Mouse (Mus musculus): ENCODE results near the gene Zfp451. TPM values are rescaled to one million over a fixed set of nuclear protein-coding genes. Genes with fewer than 3 reads are reported as not detected.
"Not testable (repeated sequence)": the region's sequence is repeated elsewhere in the genome, so short reads cannot be mapped to it uniquely, and the experiment has no call there.

Zfp451 gene
- total RNA-seq, 2 experiments from 2014 or later = 10.9 to 12.1 TPM

DNA sequence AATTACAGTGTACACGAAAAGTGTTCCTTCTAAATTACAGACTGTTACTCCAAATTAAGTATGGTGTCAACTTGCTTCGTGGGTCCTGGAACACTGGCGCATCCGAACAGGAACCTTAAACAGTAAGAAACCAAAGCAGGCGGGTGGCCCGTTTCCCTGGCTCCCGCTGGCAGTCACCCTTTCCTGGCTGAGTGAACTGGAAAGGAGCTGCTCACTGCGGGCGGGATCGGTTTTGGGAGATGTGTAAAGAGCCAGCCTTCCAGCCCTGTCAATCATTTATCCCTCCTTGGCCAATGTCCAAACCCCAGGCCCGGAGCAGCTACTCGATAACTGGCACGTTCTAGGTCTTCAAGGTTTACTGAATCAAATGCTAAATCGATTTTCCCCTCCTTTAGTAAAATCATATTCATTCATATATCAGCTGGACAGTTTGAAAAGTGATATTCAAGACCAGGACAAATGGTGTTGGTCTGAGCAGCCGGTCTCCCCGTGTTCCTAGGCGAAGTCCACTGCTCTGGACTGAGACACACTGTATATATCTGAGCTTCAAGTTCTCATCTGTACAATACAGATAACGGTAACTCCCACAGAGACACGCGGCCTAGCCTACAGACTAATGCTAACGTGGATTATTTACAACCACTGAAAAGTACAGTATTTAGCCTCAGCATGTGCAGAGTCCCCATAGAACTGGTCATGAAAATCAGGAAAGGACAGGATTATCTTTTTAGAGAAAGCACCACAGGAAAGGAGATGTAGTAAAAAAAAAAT is 59.2 kb downstream of the Zfp451 start:
- intact Hi-C loops (cut with DNase I) = no loop called here
- peak overlapping the region; percentile 24; the same call in 1 of the 2 replicates for H3K27ac ChIP-seq

GRCm38 (mm10) chr1:33754089-33754488 is 60.3 kb downstream of the Zfp451 start:
- no peak overlapping the region for H3K4me3 ChIP-seq
- no peak for TF ChIP-seq CTCF (IDR thresholded peaks at IDR 0.05)
- intact Hi-C loops (cut with DNase I) = no loop called here
- no peak for DNase-seq
- H3K27ac ChIP-seq = no peak overlapping the region

More for the DNA sequence above, 59.2 kb downstream of the Zfp451 start:
- no peak for TF ChIP-seq CTCF (IDR thresholded peaks at IDR 0.05)
- H3K4me3 ChIP-seq = no peak overlapping the region
- DNase-seq = peak; percentile 66

DNA sequence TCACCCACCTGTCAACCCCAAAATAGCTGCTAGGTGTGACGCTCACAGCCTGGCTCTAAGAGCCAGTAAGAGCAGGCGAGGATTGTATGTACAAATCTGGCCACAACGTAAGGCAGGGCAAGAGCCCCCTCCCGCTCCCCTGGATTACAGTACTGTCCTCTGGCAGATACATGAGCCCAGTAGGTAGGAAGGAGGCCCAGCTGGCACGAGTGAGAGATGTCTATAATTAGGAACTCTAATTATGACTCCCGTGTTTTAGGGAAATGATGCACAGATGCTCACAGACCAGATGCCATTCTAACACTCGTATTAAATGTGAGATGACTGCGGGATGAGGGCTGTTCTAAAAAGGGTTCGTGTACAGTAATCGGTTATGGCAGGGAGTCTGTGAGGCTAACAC is 63.1 kb downstream of the Zfp451 start:
- DNase-seq = peak; percentile 52
- intact Hi-C loops (cut with DNase I) = no loop called here
- Histone ChIP-seq H3K4me3 (no peak overlapping the region), H3K27ac (no peak overlapping the region)
- TF ChIP-seq CTCF (IDR thresholded peaks at IDR 0.05) = no peak

DNA sequence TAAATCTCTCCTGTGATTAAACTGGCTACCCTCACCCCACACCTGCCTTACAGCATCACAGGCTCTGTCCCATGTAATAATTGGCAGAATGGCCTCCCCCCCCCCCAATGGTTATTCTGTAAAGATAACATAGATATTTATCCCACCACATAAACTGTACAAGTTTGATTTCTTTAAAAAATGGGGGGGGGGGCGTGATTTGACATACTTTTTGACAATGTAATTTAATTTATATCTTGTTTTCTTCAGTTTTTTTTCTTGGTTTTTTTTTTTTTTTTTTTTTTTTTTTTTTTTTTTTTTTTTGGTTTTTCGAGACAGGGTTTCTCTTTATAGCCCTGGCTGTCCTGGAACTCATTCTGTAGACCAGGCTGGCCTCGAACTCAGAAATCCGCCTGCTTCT is 64.7 kb downstream of the Zfp451 start:
- intact Hi-C loops (cut with DNase I); H3K4me3 ChIP-seq; DNase-seq: not testable (repeated sequence)

DNA sequence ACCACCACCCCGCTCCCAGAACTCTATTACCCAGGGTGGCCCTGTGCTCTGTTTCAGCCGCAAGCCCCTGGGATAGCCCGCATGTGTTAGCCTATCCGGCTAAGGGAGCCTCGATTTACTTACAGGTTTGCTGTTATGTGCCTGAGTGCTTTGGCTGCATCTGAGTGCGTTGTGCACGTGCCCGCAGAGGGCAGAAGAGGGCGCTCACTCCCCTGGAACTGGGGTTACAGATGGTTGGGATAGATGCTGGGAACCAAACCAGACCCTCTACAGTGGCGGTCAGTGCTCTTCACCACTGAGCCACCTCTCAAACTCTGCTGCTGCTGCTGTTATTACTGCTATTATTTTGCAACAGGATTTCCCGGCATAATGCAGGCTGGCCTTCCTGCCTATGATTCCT is 65.3 kb downstream of the Zfp451 start:
- DNase-seq = no peak
- intact Hi-C loops (cut with DNase I) = no loop called here
- H3K27ac ChIP-seq = no peak overlapping the region
- TF ChIP-seq CTCF (IDR thresholded peaks at IDR 0.05) = no peak
- H3K4me3 ChIP-seq = no peak overlapping the region

More for the DNA sequence above, 64.7 kb downstream of the Zfp451 start:
- H3K27ac ChIP-seq = not testable (repeated sequence)

- intact Hi-C loops (cut with DNase I) = no loop called here
- no peak overlapping the region for H3K4me3 ChIP-seq
- TF ChIP-seq CTCF (IDR thresholded peaks at IDR 0.05) = no peak
- H3K27ac ChIP-seq = no peak overlapping the region
- no peak for DNase-seq
Observed at GRCm38 (mm10) chr1:33745901-33746300, 68.5 kb downstream of the Zfp451 start.

GRCm38 (mm10) chr1:33744815-33745214 is 69.6 kb downstream of the Zfp451 start:
- H3K27ac ChIP-seq; intact Hi-C loops (cut with DNase I); DNase-seq; H3K4me3 ChIP-seq: not testable (repeated sequence)

DNA sequence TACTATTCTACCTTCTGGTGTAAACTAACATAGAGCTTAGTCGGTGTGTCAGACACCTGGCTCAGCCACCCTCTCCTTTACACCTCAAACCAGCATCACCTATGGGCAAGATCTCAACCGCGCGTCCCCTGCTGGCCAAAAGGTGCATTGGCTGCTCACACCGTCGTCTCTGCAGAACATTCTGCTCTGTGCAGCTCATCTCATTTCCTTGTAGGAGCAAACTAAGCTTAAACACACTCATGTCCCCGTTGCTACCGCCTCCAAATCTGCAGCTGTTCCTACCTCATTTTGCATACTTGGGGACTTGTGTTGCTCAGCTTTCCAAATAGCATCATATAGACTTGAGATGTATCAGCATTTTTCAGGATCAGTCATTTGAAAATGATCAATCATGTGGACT is 71.5 kb downstream of the Zfp451 start:
- H3K4me3 ChIP-seq = no peak overlapping the region
- intact Hi-C loops (cut with DNase I) = no loop called here
- no peak overlapping the region for H3K27ac ChIP-seq
- no peak for DNase-seq
- peak; percentile 63 for TF ChIP-seq CTCF (IDR thresholded peaks at IDR 0.05)

- peak; percentile 83 for DNase-seq
- peak; percentile 96 for TF ChIP-seq CTCF (IDR thresholded peaks at IDR 0.05)
- no peak overlapping the region for H3K27ac ChIP-seq
- H3K4me3 ChIP-seq = no peak overlapping the region
- intact Hi-C loops (cut with DNase I) = no loop called here
Observed at GRCm38 (mm10) chr1:33739302-33739701, 75.1 kb downstream of the Zfp451 start.

DNA sequence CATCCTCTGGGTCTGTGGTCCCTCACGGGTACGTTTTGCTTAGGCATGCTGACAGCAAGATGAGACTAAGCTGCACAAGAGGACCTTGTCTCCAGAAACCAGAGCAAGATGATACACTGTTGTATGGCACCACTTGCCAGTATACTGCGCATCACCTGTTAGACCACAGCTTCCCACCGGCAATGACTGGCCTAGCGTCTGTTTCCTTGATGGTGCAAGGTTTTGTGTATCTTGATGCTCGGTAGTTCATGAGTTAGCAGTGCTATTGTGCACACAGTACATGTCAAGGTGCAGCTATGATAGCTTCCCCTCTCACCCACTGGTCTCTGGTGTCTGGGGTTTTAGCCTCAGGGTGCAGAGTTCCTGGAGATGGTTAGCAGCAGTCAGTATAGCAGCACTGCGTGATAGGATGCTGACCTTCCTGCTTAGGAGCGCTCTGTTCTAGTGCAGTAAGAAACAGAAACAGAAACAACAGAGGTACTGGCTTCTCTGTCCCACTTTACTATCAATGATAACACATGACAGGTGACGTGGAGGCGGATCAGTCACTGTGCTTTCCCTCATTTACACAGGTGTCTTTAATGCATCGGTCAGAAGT is 75.6 kb downstream of the Zfp451 start:
- Histone ChIP-seq H3K27ac (no peak overlapping the region), H3K4me3 (no peak overlapping the region)
- intact Hi-C loops (cut with DNase I) = loop anchor here (1.0 kb wide), 1 partner anchor 75 kb away; no protein-coding TSS in a partner anchor
- no peak for DNase-seq
- no peak for TF ChIP-seq CTCF (IDR thresholded peaks at IDR 0.05)

DNA sequence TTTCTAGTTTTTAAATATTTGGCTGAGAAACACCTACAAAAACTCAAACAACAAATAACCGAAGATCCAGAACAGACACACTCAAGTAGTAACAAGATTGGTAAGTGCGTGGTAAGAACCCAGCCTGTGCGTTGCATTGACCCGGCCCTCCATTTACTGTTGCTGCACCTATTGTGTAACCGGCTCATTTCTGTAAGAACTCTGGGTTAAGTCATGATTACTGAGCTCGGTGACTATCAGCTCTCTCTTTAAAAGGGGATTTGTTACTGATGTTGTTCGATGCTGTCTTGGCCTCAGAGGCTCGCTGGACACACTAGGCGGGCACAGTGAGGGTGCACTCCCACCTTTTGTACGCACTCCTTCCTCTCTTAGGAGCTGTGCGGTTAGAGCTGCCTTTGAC is 76.1 kb downstream of the Zfp451 start:
- intact Hi-C loops (cut with DNase I) = loop anchor here (1.0 kb wide), 1 partner anchor 75 kb away; no protein-coding TSS in a partner anchor
- no peak for TF ChIP-seq CTCF (IDR thresholded peaks at IDR 0.05)
- DNase-seq = no peak
- Histone ChIP-seq H3K27ac (no peak overlapping the region), H3K4me3 (no peak overlapping the region)

DNA sequence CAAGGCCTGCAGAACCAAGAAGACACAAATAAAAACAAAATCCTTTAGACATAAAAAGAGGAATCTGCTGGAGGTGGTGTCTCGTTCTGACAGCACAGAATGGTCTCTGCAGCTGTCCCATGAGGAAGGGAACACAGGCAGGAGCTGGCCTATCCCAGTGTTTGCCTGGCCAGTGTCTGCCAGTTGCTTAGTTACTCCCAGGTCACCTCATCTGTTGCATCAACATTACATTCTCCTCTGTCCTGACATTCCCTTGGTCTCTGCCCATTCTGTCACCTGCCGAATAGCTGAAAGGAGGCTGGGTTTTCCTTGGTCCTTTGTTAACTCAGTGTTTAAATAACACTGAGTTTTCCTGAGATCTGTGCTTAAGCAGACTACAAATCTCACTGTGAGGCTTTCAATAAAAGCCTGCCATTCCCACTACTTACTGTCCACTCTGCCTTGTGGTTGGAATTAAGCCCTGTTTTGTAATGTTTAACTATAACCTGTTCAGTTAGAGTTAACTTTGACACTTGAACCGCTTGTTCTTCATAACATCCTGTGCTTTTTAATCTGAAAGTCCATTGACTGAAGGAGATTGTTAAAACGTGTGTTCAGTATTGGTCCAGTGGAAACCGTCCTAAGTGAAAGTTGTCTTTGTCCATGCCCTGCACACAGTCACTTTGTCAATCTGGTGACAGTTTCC is 80.3 kb downstream of the Zfp451 start:
- no peak for DNase-seq
- intact Hi-C loops (cut with DNase I) = no loop called here
- no peak overlapping the region for H3K27ac ChIP-seq
- no peak overlapping the region for H3K4me3 ChIP-seq
- TF ChIP-seq CTCF (IDR thresholded peaks at IDR 0.05) = no peak

- no peak for TF ChIP-seq CTCF (IDR thresholded peaks at IDR 0.05)
- Histone ChIP-seq H3K4me3 (no peak overlapping the region), H3K27ac (no peak overlapping the region)
- intact Hi-C loops (cut with DNase I) = no loop called here
- no peak for DNase-seq
Observed at GRCm38 (mm10) chr1:33733044-33733443, 81.4 kb downstream of the Zfp451 start.

All from gastrocnemius, adult 2 months (tissue).